Mouse (Mus musculus) liver, postnatal 0 days (tissue): ENCODE measurements around the gene Ppp1r14b. TPM values are rescaled to one million over a fixed set of nuclear protein-coding genes. Genes with fewer than 3 reads are reported as not detected.

Experiments used
- ATAC-seq: fragments of 200-750 bp; cut with Nextera tagmentation; 2 replicates; pipeline ENCODE4 v1.8.0; 2017; ENCODE audit warnings: mild to moderate bottlenecking, moderate library complexity
- DNase-seq: peaks from one replicate; pipeline ENCODE4 v3.0.0-alpha.2; 2016
- H3K27ac ChIP-seq: fragments of 300-500 bp; sonication (generic); 2 replicates; pipeline ENCODE4 v1.5.1; 2014; ENCODE audit warnings: antibody characterized with exemption, moderate library complexity, mild to moderate bottlenecking, low read depth
- H3K27me3 ChIP-seq: fragments of 300-500 bp; sonication (generic); 2 replicates; pipeline ENCODE4 v1.6.1; 2014; ENCODE audit warnings: low read length, control low read depth, mixed read lengths; ENCODE audit not compliant: insufficient read depth
- H3K36me3 ChIP-seq: fragments of 300-500 bp; sonication (generic); replicated peaks from 2 replicates; pipeline ENCODE4 v1.6.1; 2014; ENCODE audit warnings: mild to moderate bottlenecking, control low read depth, low read length, moderate library complexity, mixed read lengths; ENCODE audit not compliant: insufficient read depth
- H3K4me1 ChIP-seq: fragments of 300-500 bp; sonication (generic); 2 replicates; pipeline ENCODE4 v1.6.1; 2014; ENCODE audit warnings: antibody characterized with exemption, mild to moderate bottlenecking, control low read depth; ENCODE audit not compliant: insufficient read depth
- H3K4me2 ChIP-seq: fragments of 300-500 bp; sonication (generic); 2 replicates; pipeline ENCODE4 v1.6.1; 2014; ENCODE audit warnings: low read depth, mild to moderate bottlenecking, low read length, moderate library complexity, mixed read lengths
- H3K4me3 ChIP-seq: fragments of 300-500 bp; sonication (generic); 2 replicates; pipeline ENCODE4 v1.5.1; 2014; ENCODE audit warnings: low read depth, low read length
- H3K9ac ChIP-seq: fragments of 300-500 bp; sonication (generic); replicated peaks from 2 replicates; pipeline ENCODE4 v1.6.1; 2014; ENCODE audit warnings: mild to moderate bottlenecking, moderate library complexity
- H3K9me3 ChIP-seq: fragments of 300-500 bp; sonication (generic); 2 replicates; pipeline ENCODE4 v1.6.1; 2016; ENCODE audit warnings: mild to moderate bottlenecking, control low read depth, low read length, mixed read lengths
- CTCF ChIP-seq: sonication (generic); IDR thresholded peaks from 2 replicates; pipeline ENCODE4 v1.5.1; 2016; ENCODE audit warnings: antibody characterized with exemption, low read depth
- EP300 ChIP-seq: IDR thresholded peaks from 2 replicates; pipeline ENCODE4 v1.6.1; 2016; ENCODE audit warnings: antibody characterized with exemption, low read depth, mild to moderate bottlenecking
- WGBS: fragments of 180-500 bp; shearing (Covaris S2); extraction: QIAGEN DNeasy Blood & Tissue Kit; methylation state at CpG from one replicate; pipeline ENCODE4 v1.1.7; 2014; ENCODE audit not compliant: insufficient replicate concordance; 5-methylcytosine and 5-hydroxymethylcytosine counted together
- polyA plus RNA-seq: library from polyadenylated mRNA; unstranded; fragments of >200 nt; fragmentation: Nextera tagmentation; extraction: Ambion mirVana; gene quantifications from 2 replicates; pipeline ENCODE4 v1.2.1, GENCODE M21; 2015

The Ppp1r14b gene
- polyA plus RNA-seq, 1 experiment from 2014 or later: 48.3 TPM

DNA sequence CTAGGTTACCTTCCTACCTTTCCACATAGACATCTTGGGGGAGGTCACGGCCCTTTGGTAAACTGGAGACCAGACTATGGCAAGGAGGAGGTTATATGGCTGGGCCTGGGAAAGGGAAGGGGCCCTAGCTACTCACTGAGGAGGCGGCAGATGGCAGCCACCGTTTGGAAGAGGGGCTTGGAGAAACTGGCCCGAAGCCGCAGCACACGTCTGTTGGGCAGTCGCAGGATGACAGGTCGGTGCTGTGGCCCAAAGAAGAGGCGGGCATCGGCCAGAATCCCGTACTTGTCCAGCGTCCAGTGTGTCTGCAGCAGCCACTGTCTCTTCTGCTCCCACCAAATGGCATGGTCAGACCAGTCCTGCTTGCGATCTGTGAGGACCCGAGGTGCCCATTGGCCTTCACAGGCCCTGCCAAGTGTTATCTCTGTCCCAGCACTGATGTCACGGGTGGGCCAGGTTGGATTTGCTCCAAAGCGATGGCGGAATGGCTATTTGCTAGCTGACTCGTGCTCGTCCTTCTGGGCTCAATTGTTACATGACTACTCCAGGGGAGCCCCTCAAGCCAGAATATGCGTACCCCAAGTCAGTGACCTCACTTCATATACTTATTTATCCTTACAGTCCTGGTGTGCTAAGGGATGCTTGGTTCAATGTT is 39.8 kb downstream of the Ppp1r14b start:
- no peak overlapping the region for H3K9ac ChIP-seq
- no peak overlapping the region for H3K4me2 ChIP-seq
- no peak overlapping the region for H3K27ac ChIP-seq
- no peak overlapping the region for H3K4me3 ChIP-seq
- H3K36me3 ChIP-seq: peaks cover 33% of the 10 kb centered on the region
- H3K9me3 ChIP-seq: no peaks in the 10 kb centered on the region
- H3K4me1 ChIP-seq: peaks cover 12% of the 10 kb centered on the region
- 90% methylated on average over 20 of the region's 20 CpGs for WGBS
- TF ChIP-seq CTCF (no peak), EP300 (no peak)
- DNase-seq: no peak
- no peaks in the 10 kb centered on the region for H3K27me3 ChIP-seq
- ATAC-seq: no peak

DNA sequence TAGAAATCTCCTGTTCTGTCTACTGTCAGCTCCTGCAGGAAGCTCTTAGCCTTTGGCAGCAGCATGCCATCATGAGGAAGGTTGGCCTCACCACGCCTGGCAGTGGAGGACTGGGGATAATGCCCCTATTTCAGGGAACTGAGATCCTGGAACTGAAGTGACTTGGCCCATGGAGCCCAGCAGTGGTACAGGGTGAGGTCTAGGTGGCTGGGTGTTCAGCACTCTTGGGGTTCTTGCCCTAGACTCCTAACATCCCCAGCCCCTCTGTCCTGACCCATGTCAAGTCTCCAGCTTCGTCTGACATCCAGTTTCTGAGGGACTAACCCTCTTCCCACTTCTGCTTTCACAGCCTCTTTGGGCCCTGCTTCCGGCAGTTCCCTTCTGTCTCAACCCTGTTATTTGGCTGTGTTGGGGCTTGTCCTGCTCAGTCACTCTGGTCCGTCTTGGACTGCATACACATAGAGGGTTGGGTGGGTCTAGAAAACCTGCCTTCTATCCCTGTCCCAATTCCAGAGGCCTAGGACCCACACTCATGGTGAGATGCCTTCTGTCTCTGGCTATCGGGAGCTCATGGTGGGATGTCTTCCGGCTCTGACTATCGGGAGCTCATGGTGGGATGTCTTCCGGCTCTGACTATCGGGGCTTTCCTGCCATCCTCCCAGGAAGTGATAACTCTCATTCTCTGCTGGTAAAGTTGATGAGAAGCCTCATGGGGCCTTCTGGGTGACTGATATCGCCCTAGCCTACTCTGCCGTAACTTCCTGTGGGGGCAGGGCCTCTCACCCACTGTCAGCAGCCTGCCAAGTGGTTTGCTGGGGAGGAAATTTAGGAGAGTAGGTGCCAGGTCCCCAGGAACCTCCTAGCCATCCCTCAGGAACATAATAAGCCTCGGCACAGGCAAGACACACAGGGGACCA is 43.0 kb downstream of the Ppp1r14b start:
- peak overlapping the region; percentile 97 for H3K27ac ChIP-seq
- no peaks in the 10 kb centered on the region for H3K27me3 ChIP-seq
- TF ChIP-seq CTCF (no peak), EP300 (peak; percentile 89)
- peaks cover 18% of the 10 kb centered on the region for H3K4me1 ChIP-seq
- peak overlapping the region; percentile 80 for H3K4me2 ChIP-seq
- peak; percentile 85 for ATAC-seq
- H3K36me3 ChIP-seq: peaks cover 54% of the 10 kb centered on the region
- peak; percentile 81 for DNase-seq
- peak overlapping the region; percentile 54 for H3K4me3 ChIP-seq
- WGBS: 22% methylated on average over 12 of the region's 12 CpGs
- H3K9ac ChIP-seq: peak overlapping the region; percentile 73
- no peaks in the 10 kb centered on the region for H3K9me3 ChIP-seq

DNA sequence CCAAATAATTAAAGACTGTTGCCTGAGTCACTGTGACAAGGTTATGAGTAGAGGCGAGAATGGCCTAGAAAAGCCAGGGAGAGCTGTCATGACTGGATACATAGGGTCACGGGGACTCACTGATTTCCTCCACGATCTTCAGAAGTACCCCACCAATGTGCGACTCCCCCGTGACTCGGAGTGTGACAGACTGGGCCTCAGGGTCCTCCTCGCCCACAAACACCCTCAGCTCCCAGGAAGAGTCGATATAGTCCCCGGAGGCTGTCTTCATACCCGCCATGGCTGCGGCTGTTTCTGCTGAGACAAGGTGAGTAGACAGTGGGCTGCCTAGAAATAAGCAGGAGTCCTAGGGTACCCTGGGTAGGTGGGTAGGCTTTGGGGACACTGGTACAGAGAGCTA is 43.8 kb downstream of the Ppp1r14b start:
- H3K27ac ChIP-seq: peak overlapping the region; percentile 97
- peaks cover 55% of the 10 kb centered on the region for H3K36me3 ChIP-seq
- peaks cover 18% of the 10 kb centered on the region for H3K4me1 ChIP-seq
- WGBS: 26% methylated on average over 11 of the region's 11 CpGs
- peak overlapping the region; percentile 54 for H3K4me3 ChIP-seq
- ATAC-seq (peak; percentile 9), DNase-seq (no peak)
- TF ChIP-seq CTCF (no peak), EP300 (no peak)
- H3K9ac ChIP-seq: peak overlapping the region; percentile 73
- no peaks in the 10 kb centered on the region for H3K9me3 ChIP-seq
- no peaks in the 10 kb centered on the region for H3K27me3 ChIP-seq
- H3K4me2 ChIP-seq: peak overlapping the region; percentile 80

DNA sequence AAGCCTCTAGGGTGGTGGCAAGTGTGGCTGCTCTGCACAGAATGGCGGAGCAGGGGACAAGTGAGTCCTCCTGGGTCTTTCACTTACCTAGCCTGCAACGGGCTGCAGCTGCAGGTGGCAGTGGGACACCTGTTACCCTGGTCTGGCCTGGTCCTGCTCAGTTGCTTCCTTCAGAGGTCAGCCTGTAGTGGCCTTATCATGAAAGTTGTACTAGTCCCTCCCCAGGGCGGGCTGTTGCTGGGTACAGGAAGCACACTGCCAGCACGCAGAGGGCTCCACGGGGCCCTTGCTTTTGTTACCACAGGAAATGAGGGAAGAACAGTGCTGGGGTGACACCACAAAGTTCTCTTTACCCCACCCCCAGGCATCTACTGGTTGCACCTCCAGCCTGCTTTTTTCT is 44.4 kb downstream of the Ppp1r14b start, which contains the start of gene Fermt3:
Fermt3 (minus strand) TSS at position 279 of the 400 bp plus-strand sequence.
- H3K27ac ChIP-seq: peak within 1 kb of the TSS; percentile 97
- no peaks in the 10 kb centered on the region for H3K27me3 ChIP-seq
- peak; percentile 83 for DNase-seq
- H3K4me1 ChIP-seq: peaks cover 18% of the 10 kb centered on the region
- H3K4me3 ChIP-seq: peak within 1 kb of the TSS; percentile 54
- peak within 1 kb of the TSS; percentile 80 for H3K4me2 ChIP-seq
- TF ChIP-seq EP300 (no peak), CTCF (no peak)
- no peaks in the 10 kb centered on the region for H3K9me3 ChIP-seq
- ATAC-seq: peak; percentile 63
- H3K9ac ChIP-seq: peak within 1 kb of the TSS; percentile 73
- 30% methylated on average over 5 of the region's 5 CpGs for WGBS
- peaks cover 54% of the 10 kb centered on the region for H3K36me3 ChIP-seq

DNA sequence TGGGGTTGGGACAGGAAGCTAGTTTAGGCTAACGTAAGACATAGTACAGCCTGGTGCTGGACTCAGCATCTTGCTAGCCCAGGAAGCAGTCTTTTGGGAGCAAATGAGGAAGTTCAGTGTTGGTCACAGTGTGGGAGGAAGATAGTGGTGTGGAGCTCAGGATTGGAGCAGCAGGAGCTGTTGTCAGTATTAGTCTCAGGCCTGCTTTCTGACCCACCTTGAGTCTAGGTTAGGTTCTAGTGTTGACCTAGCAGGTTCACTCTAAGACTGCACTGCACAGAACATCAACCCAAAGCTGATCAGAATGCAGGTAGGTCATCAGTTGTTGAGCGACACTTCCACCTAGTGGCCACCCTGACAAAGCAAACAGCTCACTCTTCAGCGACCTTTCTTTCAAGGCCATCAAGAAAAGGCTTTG is 45.5 kb downstream of the Ppp1r14b start:
- H3K36me3 ChIP-seq: peaks cover 56% of the 10 kb centered on the region
- DNase-seq (peak; percentile 74), ATAC-seq (peak; percentile 12)
- H3K4me3 ChIP-seq: no peak overlapping the region
- no peaks in the 10 kb centered on the region for H3K9me3 ChIP-seq
- TF ChIP-seq CTCF: peak; percentile 93
- no peak for TF ChIP-seq EP300
- H3K4me2 ChIP-seq: peak overlapping the region; percentile 80
- H3K9ac ChIP-seq: peak overlapping the region; percentile 73; the same call in 1 of the 2 replicates
- no peaks in the 10 kb centered on the region for H3K27me3 ChIP-seq
- H3K27ac ChIP-seq: peak overlapping the region; percentile 97
- H3K4me1 ChIP-seq: peaks cover 18% of the 10 kb centered on the region
- 18% methylated on average over 3 of the region's 3 CpGs for WGBS

Other genes starting within 250 kb of the Ppp1r14b start
- gene Rps6ka4, start 134.3 kb upstream of the Ppp1r14b start, polyA plus RNA-seq: 4.2 and 5.2 TPM in 2 replicates
- 2.6 and 2.8 TPM in 2 replicates for gene Ccdc88b, start 116.8 kb upstream of the Ppp1r14b start, polyA plus RNA-seq
- gene Trmt112, start 65.3 kb upstream of the Ppp1r14b start, polyA plus RNA-seq: 67.1 and 68.6 TPM in 2 replicates
- 371 and 389 TPM in 2 replicates for gene Prdx5, start 64.9 kb upstream of the Ppp1r14b start, polyA plus RNA-seq
- gene Esrra, start 53.2 kb upstream of the Ppp1r14b start, polyA plus RNA-seq: 7.7 and 8.2 TPM in 2 replicates
- gene Catsperz, start 49.6 kb upstream of the Ppp1r14b start, polyA plus RNA-seq: 0.81 TPM in 2 replicates
- gene Kcnk4, start 40.5 kb upstream of the Ppp1r14b start, polyA plus RNA-seq: 0.06 and 0.09 TPM in 2 replicates
- gene Bad, start 33.1 kb upstream of the Ppp1r14b start, polyA plus RNA-seq: 29.9 and 30.6 TPM in 2 replicates
- gene Gpr137, start 32.5 kb upstream of the Ppp1r14b start, polyA plus RNA-seq: 8.9 and 10.2 TPM in 2 replicates
- 3.5 and 3.6 TPM in 2 replicates for gene Plcb3, start 1.5 kb downstream of the Ppp1r14b start, polyA plus RNA-seq
- 78.5 and 79.0 TPM in 2 replicates for gene Fkbp2, start 5.5 kb downstream of the Ppp1r14b start, polyA plus RNA-seq
- gene Vegfb, start 12.7 kb downstream of the Ppp1r14b start, polyA plus RNA-seq: 11.9 and 13.7 TPM in 2 replicates
- 10.9 and 11.2 TPM in 2 replicates for gene Dnajc4, start 17.6 kb downstream of the Ppp1r14b start, polyA plus RNA-seq
- 11.6 and 14.5 TPM in 2 replicates for gene Nudt22, start 21.1 kb downstream of the Ppp1r14b start, polyA plus RNA-seq
- 2.9 and 4.1 TPM in 2 replicates for gene Trpt1, start 21.2 kb downstream of the Ppp1r14b start, polyA plus RNA-seq
- 60.5 and 70.2 TPM in 2 replicates for gene Fermt3, start 44.5 kb downstream of the Ppp1r14b start, polyA plus RNA-seq
- 47.2 and 51.4 TPM in 2 replicates for gene Stip1, start 65.0 kb downstream of the Ppp1r14b start, polyA plus RNA-seq
- gene Macrod1, start 81.8 kb downstream of the Ppp1r14b start, polyA plus RNA-seq: 11.7 and 14.9 TPM in 2 replicates
- 0.12 and 0.21 TPM in 2 replicates for gene Flrt1, start 130.8 kb downstream of the Ppp1r14b start, polyA plus RNA-seq
- gene Otub1, start 231.3 kb downstream of the Ppp1r14b start, polyA plus RNA-seq: 55.0 and 57.9 TPM in 2 replicates
- 1,162 and 1,195 TPM in 2 replicates for gene Cox8a, start 242.6 kb downstream of the Ppp1r14b start, polyA plus RNA-seq